Mouse (Mus musculus): ENCODE measurements around the gene Aip. TPM values are rescaled to one million over a fixed set of nuclear protein-coding genes. Genes with fewer than 3 reads are reported as not detected.

Aip gene
- polyA plus RNA-seq, 1 experiment from 2014 or later: 68.4 TPM

GRCm38 (mm10) chr19:4164721-4165120 is 39.1 kb upstream of the Aip start:
- H3K36me3 ChIP-seq (ENCODE audit: control insufficient read depth, insufficient read depth, low read length): no peaks in the 10 kb centered on the region
- 79% methylated on average over 2 of the region's 2 CpGs for WGBS
- no peak overlapping the region for H3K4me3 ChIP-seq (ENCODE audit: low read depth, low read length)
- no peak overlapping the region for H3K4me2 ChIP-seq (ENCODE audit: low read depth)
- H3K9ac ChIP-seq (ENCODE audit: low read length): no peak overlapping the region
- peaks cover 8% of the 10 kb centered on the region for H3K4me1 ChIP-seq (ENCODE audit: control insufficient read depth, insufficient read depth, low read length)
- H3K27ac ChIP-seq (ENCODE audit: low read depth, low read length): no peak overlapping the region
- H3K27me3 ChIP-seq (ENCODE audit: control insufficient read depth, insufficient read depth, low read length): no peaks in the 10 kb centered on the region
- no peak for DNase-seq (ENCODE audit: low spot score)
- H3K9me3 ChIP-seq (ENCODE audit: control insufficient read depth, low read length): no peaks in the 10 kb centered on the region
- ATAC-seq (ENCODE audit: insufficient read depth, low FRiP score, low TSS enrichment): no peak

GRCm38 (mm10) chr19:4164100-4164499 is 38.4 kb upstream of the Aip start:
- ATAC-seq (ENCODE audit: insufficient read depth, low FRiP score, low TSS enrichment): no peak
- Histone ChIP-seq H3K36me3 (ENCODE audit: control insufficient read depth, insufficient read depth, low read length) (0 out of 2 replicates have a peak, but pooled peaks cover 3% of the 10 kb centered on the region), H3K4me1 (ENCODE audit: control insufficient read depth, insufficient read depth, low read length) (peaks cover 7% of the 10 kb centered on the region), H3K9ac (ENCODE audit: low read length) (no peak overlapping the region), H3K4me2 (ENCODE audit: low read depth) (no peak overlapping the region), H3K27ac (ENCODE audit: low read depth, low read length) (no peak overlapping the region), H3K4me3 (ENCODE audit: low read depth, low read length) (no peak overlapping the region), H3K9me3 (ENCODE audit: control insufficient read depth, low read length) (no peaks in the 10 kb centered on the region), H3K27me3 (ENCODE audit: control insufficient read depth, insufficient read depth, low read length) (no peaks in the 10 kb centered on the region)
- WGBS: 79% methylated on average over 3 of the region's 3 CpGs
- no peak for DNase-seq (ENCODE audit: low spot score)

GRCm38 (mm10) chr19:4163543-4163887 is 37.9 kb upstream of the Aip start:
- Histone ChIP-seq H3K27me3 (ENCODE audit: control insufficient read depth, insufficient read depth, low read length) (no peaks in the 10 kb centered on the region), H3K9ac (ENCODE audit: low read length) (peak overlapping the region; percentile 71), H3K4me1 (ENCODE audit: control insufficient read depth, insufficient read depth, low read length) (peaks cover 7% of the 10 kb centered on the region), H3K4me3 (ENCODE audit: low read depth, low read length) (peak overlapping the region; percentile 71), H3K27ac (ENCODE audit: low read depth, low read length) (peak overlapping the region; percentile 54; the same call in 1 of the 2 replicates), H3K4me2 (ENCODE audit: low read depth) (peak overlapping the region; percentile 79), H3K9me3 (ENCODE audit: control insufficient read depth, low read length) (no peaks in the 10 kb centered on the region), H3K36me3 (ENCODE audit: control insufficient read depth, insufficient read depth, low read length) (0 out of 2 replicates have a peak, but pooled peaks cover 5% of the 10 kb centered on the region)
- ATAC-seq (ENCODE audit: insufficient read depth, low FRiP score, low TSS enrichment): no peak
- no peak for DNase-seq (ENCODE audit: low spot score)
- WGBS: 39% methylated on average over 4 of the region's 4 CpGs

- no peaks in the 10 kb centered on the region for H3K27me3 ChIP-seq (ENCODE audit: control insufficient read depth, insufficient read depth, low read length)
- peak within 1 kb of the TSS; percentile 71 for H3K9ac ChIP-seq (ENCODE audit: low read length)
- H3K36me3 ChIP-seq (ENCODE audit: control insufficient read depth, insufficient read depth, low read length): peaks cover 7% of the 10 kb centered on the region; the same call in 1 of the 2 replicates
- H3K4me2 ChIP-seq (ENCODE audit: low read depth): peak within 1 kb of the TSS; percentile 79
- ATAC-seq (ENCODE audit: insufficient read depth, low FRiP score, low TSS enrichment) (peak; percentile 84), DNase-seq (ENCODE audit: low spot score) (peak; percentile 95)
- peaks cover 7% of the 10 kb centered on the region for H3K4me1 ChIP-seq (ENCODE audit: control insufficient read depth, insufficient read depth, low read length)
- peak within 1 kb of the TSS; percentile 54; the same call in 1 of the 2 replicates for H3K27ac ChIP-seq (ENCODE audit: low read depth, low read length)
- H3K4me3 ChIP-seq (ENCODE audit: low read depth, low read length): peak within 1 kb of the TSS; percentile 71
- 7% methylated on average over 42 of the region's 42 CpGs for WGBS
- no peaks in the 10 kb centered on the region for H3K9me3 ChIP-seq (ENCODE audit: control insufficient read depth, low read length)
Observed at GRCm38 (mm10) chr19:4162646-4163542, 37.2 kb upstream of the Aip start, which contains the start of gene Rps6kb2. Rps6kb2 (minus strand) TSS chr19:4163354.

- Histone ChIP-seq H3K27ac (ENCODE audit: low read depth, low read length) (no peak overlapping the region), H3K9me3 (ENCODE audit: control insufficient read depth, low read length) (no peaks in the 10 kb centered on the region), H3K4me2 (ENCODE audit: low read depth) (no peak overlapping the region), H3K4me1 (ENCODE audit: control insufficient read depth, insufficient read depth, low read length) (peaks cover 7% of the 10 kb centered on the region), H3K4me3 (ENCODE audit: low read depth, low read length) (no peak overlapping the region), H3K27me3 (ENCODE audit: control insufficient read depth, insufficient read depth, low read length) (no peaks in the 10 kb centered on the region), H3K36me3 (ENCODE audit: control insufficient read depth, insufficient read depth, low read length) (peaks cover 16% of the 10 kb centered on the region), H3K9ac (ENCODE audit: low read length) (no peak overlapping the region)
- DNase-seq (ENCODE audit: low spot score): no peak
- no peak for ATAC-seq (ENCODE audit: insufficient read depth, low FRiP score, low TSS enrichment)
- 92% methylated on average over 8 of the region's 8 CpGs for WGBS
Observed at GRCm38 (mm10) chr19:4159049-4159448, 33.4 kb upstream of the Aip start.

- ATAC-seq (ENCODE audit: insufficient read depth, low FRiP score, low TSS enrichment) (no peak), DNase-seq (ENCODE audit: low spot score) (no peak)
- Histone ChIP-seq H3K27me3 (ENCODE audit: control insufficient read depth, insufficient read depth, low read length) (no peaks in the 10 kb centered on the region), H3K9ac (ENCODE audit: low read length) (no peak overlapping the region; the same call in 1 of the 2 replicates), H3K4me2 (ENCODE audit: low read depth) (no peak overlapping the region), H3K9me3 (ENCODE audit: control insufficient read depth, low read length) (no peaks in the 10 kb centered on the region), H3K36me3 (ENCODE audit: control insufficient read depth, insufficient read depth, low read length) (peaks cover 16% of the 10 kb centered on the region), H3K27ac (ENCODE audit: low read depth, low read length) (no peak overlapping the region), H3K4me1 (ENCODE audit: control insufficient read depth, insufficient read depth, low read length) (no peaks in the 10 kb centered on the region), H3K4me3 (ENCODE audit: low read depth, low read length) (no peak overlapping the region)
- 94% methylated on average over 12 of the region's 12 CpGs for WGBS
Observed at GRCm38 (mm10) chr19:4156771-4157170, 31.1 kb upstream of the Aip start.

GRCm38 (mm10) chr19:4156073-4156579 is 30.5 kb upstream of the Aip start:
- H3K27ac ChIP-seq (ENCODE audit: low read depth, low read length): no peak overlapping the region
- H3K4me3 ChIP-seq (ENCODE audit: low read depth, low read length): no peak overlapping the region
- H3K27me3 ChIP-seq (ENCODE audit: control insufficient read depth, insufficient read depth, low read length): no peaks in the 10 kb centered on the region
- 79% methylated on average over 20 of the region's 20 CpGs for WGBS
- no peaks in the 10 kb centered on the region for H3K9me3 ChIP-seq (ENCODE audit: control insufficient read depth, low read length)
- peaks cover 18% of the 10 kb centered on the region for H3K36me3 ChIP-seq (ENCODE audit: control insufficient read depth, insufficient read depth, low read length)
- no peak for DNase-seq (ENCODE audit: low spot score)
- H3K9ac ChIP-seq (ENCODE audit: low read length): 0 out of 2 replicates have a peak overlapping the region, but pooled peaks have one; percentile 14
- no peak for ATAC-seq (ENCODE audit: insufficient read depth, low FRiP score, low TSS enrichment)
- no peaks in the 10 kb centered on the region for H3K4me1 ChIP-seq (ENCODE audit: control insufficient read depth, insufficient read depth, low read length)
- no peak overlapping the region for H3K4me2 ChIP-seq (ENCODE audit: low read depth)

- DNase-seq (ENCODE audit: low spot score) (no peak), ATAC-seq (ENCODE audit: insufficient read depth, low FRiP score, low TSS enrichment) (no peak)
- Histone ChIP-seq H3K4me2 (ENCODE audit: low read depth) (no peak overlapping the region), H3K9me3 (ENCODE audit: control insufficient read depth, low read length) (no peaks in the 10 kb centered on the region), H3K4me3 (ENCODE audit: low read depth, low read length) (no peak overlapping the region), H3K4me1 (ENCODE audit: control insufficient read depth, insufficient read depth, low read length) (no peaks in the 10 kb centered on the region), H3K9ac (ENCODE audit: low read length) (0 out of 2 replicates have a peak overlapping the region, but pooled peaks have one; percentile 14), H3K36me3 (ENCODE audit: control insufficient read depth, insufficient read depth, low read length) (peaks cover 19% of the 10 kb centered on the region), H3K27me3 (ENCODE audit: control insufficient read depth, insufficient read depth, low read length) (no peaks in the 10 kb centered on the region), H3K27ac (ENCODE audit: low read depth, low read length) (no peak overlapping the region)
- 75% methylated on average over 6 of the region's 6 CpGs for WGBS
Observed at GRCm38 (mm10) chr19:4155223-4156072, 29.8 kb upstream of the Aip start.

Measured in neural tube, embryonic 11.5 days (tissue).